Mouse (Mus musculus) lung, embryonic 14.5 days (tissue): ENCODE data around the gene Stk11. TPM values are rescaled to one million over a fixed set of nuclear protein-coding genes. Genes with fewer than 3 reads are reported as not detected.
A peak's percentile ranks its signal among the peaks of the same experiment; 100 is the strongest.

Experiments
- ATAC-seq: fragments of 200-750 bp; cut with Nextera tagmentation; 2 replicates; pipeline ENCODE4 v1.8.0; 2017; ENCODE audit warnings: mild to moderate bottlenecking, moderate TSS enrichment, moderate library complexity; ENCODE audit not compliant: insufficient read depth
- DNase-seq: peaks from one replicate; pipeline ENCODE4 v3.0.0-alpha.2; 2015
- H3K27ac ChIP-seq: fragments of 300-500 bp; sonication (generic); 2 replicates; pipeline ENCODE4 v1.5.1; 2014; ENCODE audit warnings: low read depth, mild to moderate bottlenecking, moderate library complexity
- H3K27me3 ChIP-seq: fragments of 300-500 bp; sonication (generic); 2 replicates; pipeline ENCODE4 v1.6.1; 2014; ENCODE audit warnings: low read length, control low read depth; ENCODE audit not compliant: insufficient read depth
- H3K36me3 ChIP-seq: fragments of 300-500 bp; sonication (generic); 2 replicates; pipeline ENCODE4 v1.6.1; 2014; ENCODE audit warnings: control low read depth; ENCODE audit not compliant: insufficient read depth
- H3K4me1 ChIP-seq: fragments of 300-500 bp; sonication (generic); 2 replicates; pipeline ENCODE4 v1.6.1; 2014; ENCODE audit warnings: antibody characterized with exemption, control low read depth; ENCODE audit not compliant: insufficient read depth
- H3K4me2 ChIP-seq: fragments of 300-500 bp; sonication (generic); 2 replicates; pipeline ENCODE4 v1.6.1; 2014; ENCODE audit warnings: mild to moderate bottlenecking
- H3K4me3 ChIP-seq: fragments of 300-500 bp; sonication (generic); 2 replicates; pipeline ENCODE4 v1.5.1; 2014; ENCODE audit warnings: low read depth, low read length
- H3K9ac ChIP-seq: fragments of 300-500 bp; sonication (generic); 2 replicates; pipeline ENCODE4 v1.6.1; 2014
- H3K9me3 ChIP-seq: fragments of 300-500 bp; sonication (generic); 2 replicates; pipeline ENCODE4 v1.6.1; 2016; ENCODE audit warnings: low read depth, low read length, control low read depth
- CTCF ChIP-seq: IDR thresholded peaks from 2 replicates; pipeline ENCODE4 v1.5.1; 2016; ENCODE audit warnings: antibody characterized with exemption, low read depth
- WGBS: fragments of 180-500 bp; shearing (Covaris S2); extraction: QIAGEN DNeasy Blood & Tissue Kit; methylation state at CpG from one replicate; pipeline ENCODE4 v1.1.7; 2014; 5-methylcytosine and 5-hydroxymethylcytosine counted together
- polyA plus RNA-seq: library from polyadenylated mRNA; unstranded; fragments of >200 nt; fragmentation: Nextera tagmentation; extraction: Ambion mirVana; gene quantifications from 2 replicates; pipeline ENCODE4 v1.2.1, GENCODE M21; 2014

Gene Stk11
- polyA plus RNA-seq, 1 experiment from 2014 or later, result 29.7 TPM

DNA sequence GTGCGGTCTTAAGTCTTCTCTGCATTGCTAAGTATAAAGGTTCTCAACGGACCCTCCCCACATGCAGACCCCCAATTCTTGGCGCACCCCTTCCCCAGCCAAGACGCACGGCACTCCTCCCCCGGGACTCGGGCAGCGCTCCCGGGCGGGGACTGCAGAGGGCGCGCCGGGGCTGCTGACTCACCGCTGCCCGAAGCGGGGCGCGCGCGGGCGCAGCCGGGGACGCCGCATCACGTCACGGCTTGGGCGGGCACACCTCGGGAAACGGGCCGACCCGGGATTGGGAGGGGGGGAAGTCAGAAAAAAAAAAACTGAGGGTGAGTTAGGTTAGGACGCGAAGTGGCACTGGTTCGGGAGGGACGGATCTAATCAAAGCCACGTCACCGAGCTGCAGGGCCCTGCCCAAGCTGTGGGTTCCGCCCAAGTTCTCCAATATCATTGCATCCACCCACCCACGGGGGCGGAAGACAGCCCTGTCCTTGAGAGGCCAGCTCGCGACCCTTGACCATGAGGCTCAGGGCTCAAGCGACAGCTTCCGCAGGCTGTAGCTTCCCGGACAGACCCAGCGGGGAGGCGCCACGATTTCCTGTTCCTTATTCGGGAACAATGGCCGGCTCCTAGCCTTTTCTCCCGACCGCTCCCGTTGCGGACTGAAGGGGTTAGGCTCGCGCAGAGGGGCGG, 33.1 kb downstream of the Stk11 start:
- ATAC-seq, result peak; percentile 51

DNA sequence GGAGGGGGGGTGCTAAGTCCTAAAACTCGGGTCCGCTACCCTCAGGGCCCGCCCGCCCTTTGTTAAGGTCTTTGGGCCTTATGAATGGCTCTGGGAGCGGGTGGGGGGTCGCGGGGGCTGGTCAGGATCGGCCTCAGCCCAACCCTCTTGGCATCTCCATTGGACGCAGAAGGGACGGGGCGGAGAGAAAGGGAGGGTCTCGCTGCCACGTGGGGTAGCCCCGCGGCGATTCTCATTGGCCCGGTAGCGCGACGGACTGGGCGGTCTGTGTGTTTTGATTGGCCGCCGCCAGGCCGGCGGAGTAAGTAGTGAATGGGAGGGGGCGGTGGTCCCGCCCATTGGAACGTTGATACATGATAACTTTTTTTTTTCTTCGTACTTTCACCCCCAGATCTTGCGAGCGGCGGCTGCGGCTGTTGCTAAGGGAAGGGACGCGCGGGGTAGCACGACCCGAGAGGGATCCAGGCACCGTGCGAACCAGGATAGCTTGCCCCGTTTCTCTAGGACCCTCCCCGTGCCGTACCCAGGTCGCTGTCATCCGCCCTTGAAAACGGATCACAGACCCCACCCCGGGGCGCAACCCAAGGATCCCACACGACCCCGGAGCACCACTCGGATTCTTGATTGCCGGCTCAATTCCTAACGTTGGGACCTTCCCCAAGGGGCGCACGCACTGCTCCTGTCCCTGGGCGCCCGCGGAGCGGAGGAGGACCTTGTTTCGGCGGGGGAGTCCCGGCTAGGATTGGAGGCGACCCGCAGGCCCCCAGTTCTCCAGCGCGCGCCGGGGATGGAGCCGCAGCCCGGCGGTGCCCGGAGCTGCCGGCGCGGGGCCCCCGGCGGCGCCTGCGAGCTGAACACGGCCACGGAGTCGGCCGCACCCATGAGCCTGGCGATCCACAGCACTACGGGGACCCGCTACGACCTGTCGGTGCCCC, 34.0 kb downstream of the Stk11 start:
- DNase-seq, result peak; percentile 99
- Histone ChIP-seq H3K4me1 (peaks cover 10% of the 10 kb centered on the region; the same call in 1 of the 2 replicates), H3K4me2 (peak overlapping the region; percentile 100), H3K27me3 (no peaks in the 10 kb centered on the region), H3K27ac (peak overlapping the region; percentile 100), H3K9ac (peak overlapping the region; percentile 99), H3K9me3 (no peaks in the 10 kb centered on the region), H3K36me3 (peaks cover 69% of the 10 kb centered on the region), H3K4me3 (peak overlapping the region; percentile 99)
- WGBS, result under 1% methylated on average over 88 of the region's 88 CpGs
- TF ChIP-seq CTCF, result no peak
- ATAC-seq, result peak; percentile 79

More for the DNA sequence above, 33.1 kb downstream of the Stk11 start:
- TF ChIP-seq CTCF, result peak; percentile 52
- Histone ChIP-seq H3K4me3 (peak overlapping the region; percentile 99), H3K4me2 (peak overlapping the region; percentile 63), H3K36me3 (peaks cover 68% of the 10 kb centered on the region), H3K27me3 (no peaks in the 10 kb centered on the region), H3K9me3 (no peaks in the 10 kb centered on the region), H3K27ac (peak overlapping the region; percentile 100), H3K9ac (peak overlapping the region; percentile 96), H3K4me1 (peaks cover 10% of the 10 kb centered on the region; the same call in 1 of the 2 replicates)
- WGBS, result under 1% methylated on average over 57 of the region's 57 CpGs
- peak; percentile 97 for DNase-seq

- peak overlapping the region; percentile 100 for H3K4me2 ChIP-seq
- TF ChIP-seq CTCF, result peak; percentile 28
- ATAC-seq (no peak), DNase-seq (peak; percentile 83)
- H3K9ac ChIP-seq, result peak overlapping the region; percentile 99
- no peaks in the 10 kb centered on the region for H3K27me3 ChIP-seq
- H3K4me1 ChIP-seq, result peaks cover 10% of the 10 kb centered on the region; the same call in 1 of the 2 replicates
- no peaks in the 10 kb centered on the region for H3K9me3 ChIP-seq
- H3K4me3 ChIP-seq, result peak overlapping the region; percentile 99
- H3K27ac ChIP-seq, result peak overlapping the region; percentile 100
- under 1% methylated on average over 66 of the region's 71 CpGs for WGBS
- H3K36me3 ChIP-seq, result peaks cover 69% of the 10 kb centered on the region
Observed at GRCm38 (mm10) chr10:80150226-80151210, 34.9 kb downstream of the Stk11 start.

GRCm38 (mm10) chr10:80151211-80152034, 35.8 kb downstream of the Stk11 start:
- Histone ChIP-seq H3K4me3 (peak overlapping the region; percentile 99), H3K9me3 (no peaks in the 10 kb centered on the region), H3K27me3 (no peaks in the 10 kb centered on the region), H3K4me2 (peak overlapping the region; percentile 100), H3K9ac (peak overlapping the region; percentile 99), H3K4me1 (peaks cover 10% of the 10 kb centered on the region; the same call in 1 of the 2 replicates), H3K36me3 (peaks cover 69% of the 10 kb centered on the region), H3K27ac (peak overlapping the region; percentile 100)
- ATAC-seq (no peak), DNase-seq (peak; percentile 81)
- no peak for TF ChIP-seq CTCF
- WGBS, result 0% methylated on average over 25 of the region's 26 CpGs

DNA sequence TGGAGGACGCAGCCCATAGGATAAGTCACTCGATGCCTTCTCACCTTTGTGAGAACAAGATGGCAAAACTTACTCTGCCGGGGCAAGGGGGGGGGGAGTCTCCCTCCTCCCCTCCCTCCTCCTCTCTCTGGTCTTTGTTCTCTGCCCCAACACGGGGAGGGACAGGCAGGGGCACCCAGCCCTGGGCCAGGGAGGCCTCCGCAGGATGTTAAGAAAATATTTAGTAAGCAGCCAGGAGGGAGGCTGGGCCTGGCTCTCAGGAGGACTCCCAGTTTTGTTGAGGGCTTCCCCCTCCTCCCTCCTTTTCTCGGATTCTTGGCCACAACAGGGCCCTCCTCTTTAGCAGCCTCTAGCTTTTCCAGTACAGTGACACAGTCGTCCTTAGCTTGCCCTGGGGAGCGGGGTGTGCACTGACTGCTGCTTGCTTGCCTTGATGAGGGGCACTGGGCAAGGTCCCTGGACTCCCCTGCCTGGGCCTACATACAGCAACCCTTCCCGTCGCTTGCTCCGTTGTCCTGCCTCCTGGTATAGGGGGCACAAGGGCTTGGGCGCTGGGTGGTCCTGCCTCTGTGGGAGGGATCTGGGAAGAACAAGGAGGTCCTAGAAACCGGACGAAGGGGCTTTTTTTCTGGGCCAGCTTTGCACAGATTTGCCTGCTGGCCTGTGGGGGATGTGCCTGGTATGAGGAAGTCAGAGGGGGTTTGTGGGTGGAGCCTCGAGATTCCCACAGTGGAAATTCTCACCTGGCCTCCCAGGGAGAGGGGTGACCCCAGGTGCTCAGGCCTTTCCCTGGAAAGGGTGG, 36.7 kb downstream of the Stk11 start:
- no peaks in the 10 kb centered on the region for H3K27me3 ChIP-seq
- peak overlapping the region; percentile 100 for H3K4me2 ChIP-seq
- H3K36me3 ChIP-seq, result peaks cover 75% of the 10 kb centered on the region
- WGBS, result 3% methylated on average over 15 of the region's 15 CpGs
- ATAC-seq (no peak), DNase-seq (peak; percentile 74)
- peak overlapping the region; percentile 99 for H3K4me3 ChIP-seq
- H3K9me3 ChIP-seq, result no peaks in the 10 kb centered on the region
- H3K9ac ChIP-seq, result peak overlapping the region; percentile 99
- peaks cover 14% of the 10 kb centered on the region for H3K4me1 ChIP-seq
- H3K27ac ChIP-seq, result peak overlapping the region; percentile 100
- no peak for TF ChIP-seq CTCF
